Mouse (Mus musculus) C2C12 (cell line): Measurements from ENCODE around the gene Ripk3.

Experiments
- CEBPB ChIP-seq: IDR thresholded peaks from one replicate; pipeline ENCODE4 v1.6.1; 2011; ENCODE audit warnings: low read depth, mild to moderate bottlenecking, control low read depth, moderate library complexity
- CTCF ChIP-seq: IDR thresholded peaks from one replicate; pipeline ENCODE4 v1.5.1; 2011; ENCODE audit not compliant: control insufficient read depth, insufficient read depth, insufficient read length
- MAX ChIP-seq: IDR thresholded peaks from one replicate; pipeline ENCODE4 v1.6.1; 2011; ENCODE audit warnings: mild to moderate bottlenecking, control low read depth
- USF1 ChIP-seq: IDR thresholded peaks from one replicate; pipeline ENCODE4 v1.6.1; 2011; ENCODE audit warnings: low read depth, mild to moderate bottlenecking, control low read depth, moderate library complexity

- no peak for TF ChIP-seq CTCF
- TF ChIP-seq USF1 = no peak
- TF ChIP-seq CEBPB = no peak
- no peak for TF ChIP-seq MAX
Observed at GRCm38 (mm10) chr14:55833126-55833525, 44.5 kb upstream of the Ripk3 start.
